Mouse (Mus musculus) monocyte, adult 2 months (primary cell): ENCODE data around the gene Ly6f.
"Not testable (repeated sequence)": the region's sequence is repeated elsewhere in the genome, so short reads cannot be mapped to it uniquely, and the experiment has no call there.

Experiments used
- DNase-seq, 2 experiments: peaks; one replicate each; pipeline ENCODE4 v3.0.0; 2022; ENCODE audit warnings: low spot score in 2 of 2, low read depth in 1 of 2

Ly6f gene

DNA sequence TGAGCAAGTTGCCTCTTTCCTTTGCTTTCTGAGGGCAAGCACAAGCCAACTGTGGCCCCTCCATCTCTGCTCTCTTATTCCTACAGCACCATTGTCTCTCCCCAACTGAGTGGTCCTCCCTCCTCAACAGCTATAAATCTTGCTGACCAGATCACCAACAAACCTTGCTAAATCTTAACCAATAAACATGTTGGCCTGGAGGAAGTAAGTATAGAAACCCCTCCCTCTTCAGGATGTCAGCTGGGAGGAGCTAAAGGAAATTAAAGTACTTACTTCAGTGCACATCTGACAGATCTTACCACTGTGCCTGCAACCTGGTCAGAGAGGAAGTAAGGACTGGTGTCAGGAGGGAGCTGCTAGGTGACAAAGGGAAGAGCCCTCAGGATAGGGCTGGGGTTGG is at the start of gene Ly6f:
Gene Ly6f, plus strand, starts transcription at position 301 of the 400 bp plus-strand sequence.
- DNase-seq: no peak

DNA sequence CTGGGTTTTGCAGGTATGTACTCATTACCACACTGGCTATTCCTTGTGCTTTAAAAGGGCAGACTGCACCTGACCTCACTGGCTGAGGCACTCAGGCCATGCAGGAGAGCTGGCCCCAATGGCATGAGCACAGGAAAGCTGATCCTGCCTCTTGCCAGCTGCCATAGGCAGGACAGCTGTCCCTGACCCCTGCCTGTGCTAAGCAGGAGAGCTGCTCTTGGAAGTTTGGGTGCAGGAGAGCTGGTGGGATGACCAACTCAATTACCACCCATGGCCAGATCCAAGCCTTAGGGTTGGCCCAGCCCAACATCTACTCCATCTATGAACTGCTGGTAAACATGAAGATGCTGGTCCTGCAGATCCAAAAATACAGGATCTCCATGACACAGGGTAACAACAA is 46.3 kb upstream of the Ly6f start:
- DNase-seq: no peak

DNA sequence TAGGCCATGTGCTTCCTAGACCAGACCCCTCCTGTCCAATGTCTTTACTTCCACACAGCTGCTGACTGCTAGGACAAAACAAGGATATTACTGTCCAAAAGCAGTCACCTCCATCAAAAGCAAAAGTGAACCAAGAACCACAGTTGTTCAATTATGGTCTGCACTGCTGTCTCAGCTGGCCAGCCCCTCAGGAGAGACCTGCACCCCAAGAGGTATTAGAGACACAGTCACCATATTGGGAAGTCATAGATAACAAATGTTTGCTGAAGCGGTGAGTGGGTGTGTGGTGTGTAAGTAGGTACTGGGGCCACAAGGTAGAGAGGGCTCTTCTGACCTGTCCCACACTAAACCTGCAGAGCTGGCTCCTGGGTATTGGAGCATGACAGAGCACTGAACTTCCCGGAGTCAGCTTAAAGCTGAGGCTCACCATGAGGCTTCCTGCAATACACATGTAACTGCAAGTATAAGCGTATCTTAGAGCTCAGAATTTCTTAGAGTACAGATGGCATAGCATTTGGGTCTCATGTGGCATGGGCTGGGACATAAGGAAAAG is 30.4 kb upstream of the Ly6f start:
- no peak for DNase-seq

DNA sequence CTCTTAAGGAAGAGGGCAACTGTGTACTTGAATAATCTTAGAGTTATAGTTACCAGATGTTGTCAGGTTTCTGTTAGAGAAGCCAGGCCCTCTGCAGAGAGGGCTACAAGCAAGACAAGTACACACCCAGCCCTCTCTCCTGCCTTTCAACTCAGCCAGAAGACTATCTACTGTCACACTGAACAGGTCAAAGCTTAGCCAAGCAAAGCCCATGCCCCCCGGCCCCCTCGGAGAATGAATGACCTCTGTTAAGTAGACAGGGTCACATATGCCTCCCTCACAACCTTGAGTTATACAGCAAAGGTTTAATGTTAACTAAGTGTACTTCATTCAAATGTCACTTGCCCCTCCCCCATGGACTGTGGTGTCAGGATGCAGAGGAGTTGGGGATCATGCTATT is 27.7 kb upstream of the Ly6f start:
- no peak for DNase-seq

DNA sequence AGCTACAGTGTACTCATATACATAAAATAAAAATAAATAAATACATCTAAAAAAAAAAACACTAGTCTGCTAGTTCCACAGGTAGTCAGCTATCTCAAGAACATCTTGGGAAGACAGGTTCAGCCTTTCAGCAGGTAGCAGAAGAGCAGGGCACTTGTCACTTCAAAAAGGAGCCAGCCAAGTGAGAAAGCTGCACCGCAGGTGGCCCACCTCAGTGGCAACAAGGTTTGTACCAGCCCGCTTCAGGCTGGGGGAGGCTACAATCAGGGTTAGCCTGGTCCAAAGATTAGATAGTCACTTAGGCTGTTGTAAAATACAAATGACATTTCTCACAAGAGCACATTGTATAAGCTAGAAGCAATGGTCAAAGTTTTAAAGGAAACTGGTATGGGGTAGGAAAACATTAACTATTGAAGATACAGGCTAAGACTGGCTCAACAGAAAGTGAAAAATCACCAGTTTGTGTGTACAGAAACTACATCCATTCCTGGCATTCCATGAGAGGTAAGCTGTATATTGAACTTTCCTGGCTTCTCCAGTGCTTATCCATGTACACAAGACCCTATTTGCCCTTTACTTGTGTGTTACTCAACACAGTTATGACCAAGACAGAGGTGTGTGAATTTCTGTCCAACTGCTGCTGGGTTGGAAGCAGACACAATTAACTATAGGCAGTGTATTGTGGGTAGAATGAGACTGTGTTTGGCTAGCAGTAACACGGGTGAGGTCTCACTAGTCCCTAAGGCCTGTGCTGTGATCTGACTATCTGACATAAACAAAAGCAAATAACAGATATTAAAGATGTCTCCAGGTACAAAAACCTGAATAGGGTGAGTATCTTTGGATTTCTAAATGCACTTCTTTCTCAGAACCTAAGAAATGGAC is 25.2 kb upstream of the Ly6f start:
- DNase-seq: no peak

DNA sequence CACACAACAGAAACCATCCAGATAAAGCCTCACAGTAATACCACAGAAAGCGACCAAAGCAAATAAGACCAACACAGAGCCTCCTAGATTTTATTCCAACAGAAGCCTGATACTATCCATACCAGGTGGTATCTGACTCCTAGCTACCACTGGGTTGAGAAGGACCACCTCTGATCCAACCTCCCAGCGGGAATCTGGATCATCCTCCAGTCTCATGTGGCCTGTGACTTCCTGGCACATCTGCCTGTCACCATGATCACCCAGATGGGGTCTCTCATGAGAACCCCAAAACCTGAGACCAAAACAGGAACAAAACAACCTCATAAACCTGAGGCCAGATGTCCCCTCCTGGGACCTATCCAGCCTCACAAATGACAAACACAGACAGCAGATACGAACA is 13.6 kb upstream of the Ly6f start:
- no peak for DNase-seq

DNA sequence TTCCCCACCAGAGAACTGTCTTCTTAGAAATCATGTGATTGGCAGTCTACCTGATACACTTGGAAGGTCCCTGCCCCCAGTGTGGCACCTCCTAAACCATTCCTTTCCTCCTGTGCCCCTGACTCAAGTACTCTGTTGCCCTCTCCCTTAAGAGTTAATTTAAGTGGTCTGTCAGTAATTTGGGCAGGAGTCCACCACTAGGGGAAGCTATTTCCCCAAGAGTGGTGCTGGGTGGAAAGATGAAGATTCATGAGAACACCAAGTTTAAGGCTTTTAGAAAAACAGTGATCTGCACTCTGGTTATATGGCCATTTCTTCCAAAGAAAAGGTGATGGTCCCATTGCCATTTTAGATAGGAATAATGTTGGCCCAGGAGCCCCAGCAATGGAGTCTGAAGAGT is 2.4 kb upstream of the Ly6f start:
- DNase-seq: no peak

DNA sequence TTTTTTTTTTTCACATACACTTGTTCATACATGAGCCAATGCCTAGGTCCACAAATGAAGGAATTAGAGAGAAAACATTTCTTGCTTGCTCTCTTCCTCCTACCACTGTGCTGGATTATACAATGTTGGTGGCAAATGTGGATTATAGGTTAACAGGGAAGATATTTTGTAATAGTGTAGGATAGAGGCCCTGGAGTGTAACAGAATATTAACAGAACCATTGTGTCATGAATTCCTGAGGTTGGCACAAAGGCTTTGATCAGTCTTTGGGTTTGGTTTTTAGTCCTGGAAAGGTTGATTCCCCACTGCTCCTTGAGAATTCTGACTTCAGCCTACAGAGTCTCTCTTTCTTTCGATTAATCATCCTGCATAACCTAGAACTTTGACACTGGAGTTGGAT is 1.6 kb upstream of the Ly6f start:
- no peak for DNase-seq

DNA sequence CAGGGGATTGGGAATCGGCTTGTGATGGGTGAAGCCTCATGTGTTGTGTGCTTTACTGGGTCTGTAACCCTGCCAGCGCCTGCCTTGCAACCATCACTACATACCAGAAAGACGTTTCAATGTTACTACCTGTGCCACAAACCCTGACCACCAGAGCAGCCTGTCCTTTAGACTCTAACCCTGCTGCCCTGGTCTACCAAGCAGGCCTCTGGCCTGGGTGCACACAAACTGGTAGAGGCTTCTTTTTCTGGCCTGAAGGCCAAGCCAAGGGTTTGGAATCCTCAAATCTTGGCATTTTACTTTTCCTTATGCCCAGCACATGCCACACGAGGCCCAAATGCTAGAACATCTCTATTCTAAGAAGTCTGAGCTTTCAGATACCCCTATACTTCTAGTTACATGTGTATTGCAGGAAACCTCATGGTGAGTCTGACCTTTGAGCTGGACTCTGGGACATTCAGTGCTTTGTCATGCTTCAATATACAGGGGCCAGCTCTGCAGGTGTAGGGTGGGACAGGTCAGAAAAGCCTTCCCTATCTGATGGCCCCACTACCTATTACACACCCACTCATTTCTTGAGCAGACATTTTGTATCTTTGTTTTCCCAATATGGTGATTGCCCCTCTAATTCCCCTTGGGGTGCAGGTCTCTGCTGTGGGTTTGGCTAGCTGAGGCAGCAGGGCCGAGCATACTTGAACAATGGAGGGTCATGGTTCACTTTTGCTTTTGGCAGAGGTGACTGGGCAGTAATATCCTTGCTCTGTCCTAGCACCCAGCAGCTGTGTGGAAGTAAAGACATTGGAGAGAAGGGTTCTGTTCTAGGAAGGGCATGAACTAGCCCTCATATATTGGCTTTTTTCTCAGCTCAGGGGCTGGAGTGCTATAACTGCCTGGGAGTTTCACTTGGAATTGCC is 952 bp downstream of the Ly6f start:
- DNase-seq: no peak

DNA sequence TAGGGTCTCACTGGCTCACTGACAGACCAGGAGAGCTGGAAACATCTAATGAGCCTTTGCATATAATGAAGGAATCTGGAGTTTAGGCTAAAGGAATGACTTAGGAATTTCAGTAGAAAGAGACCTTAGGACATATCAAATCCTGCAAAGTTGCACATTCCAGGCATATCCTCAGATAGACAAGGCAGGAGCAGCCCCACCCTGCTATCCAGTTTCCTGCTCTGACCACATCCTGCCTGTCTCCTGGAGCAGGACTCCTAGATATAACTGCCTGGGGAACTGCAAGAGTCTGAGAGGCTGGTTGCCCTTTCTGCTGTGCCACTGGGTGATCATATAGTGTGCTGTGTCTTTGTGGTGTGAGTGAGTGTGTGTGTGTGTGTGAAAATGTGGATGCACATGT is 1.9 kb downstream of the Ly6f start:
- DNase-seq: no peak

DNA sequence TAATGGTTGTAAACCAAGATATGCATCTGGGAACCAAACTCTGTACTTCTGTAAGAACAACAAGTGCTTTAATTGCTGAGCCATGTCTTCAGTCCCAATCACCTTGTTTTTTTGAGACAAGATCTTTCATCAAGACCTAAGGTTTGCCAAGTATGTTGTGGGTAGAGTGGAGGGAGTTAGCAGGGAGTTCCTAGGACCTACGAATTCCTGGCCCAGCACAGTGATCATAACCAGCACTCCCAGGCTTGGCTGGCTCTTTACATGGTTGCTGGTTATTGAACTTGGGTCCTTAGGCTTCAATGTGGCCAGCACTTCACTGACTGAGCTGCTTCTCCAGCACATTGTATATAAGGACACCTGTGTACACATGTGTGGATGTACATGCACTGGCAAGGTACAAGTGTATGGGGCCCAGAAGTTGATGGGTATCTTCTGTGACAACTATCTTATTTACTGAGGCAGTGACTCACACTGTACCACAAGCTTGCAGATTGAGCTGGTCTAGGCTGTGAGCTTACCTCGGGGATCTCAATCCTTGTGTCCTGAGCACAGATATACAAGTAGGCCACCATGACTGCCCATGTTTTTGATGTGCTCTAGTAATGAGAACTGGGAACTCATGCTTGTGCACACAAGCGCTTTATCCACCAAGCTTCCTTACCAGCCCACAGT is 2.6 kb downstream of the Ly6f start:
- no peak for DNase-seq

DNA sequence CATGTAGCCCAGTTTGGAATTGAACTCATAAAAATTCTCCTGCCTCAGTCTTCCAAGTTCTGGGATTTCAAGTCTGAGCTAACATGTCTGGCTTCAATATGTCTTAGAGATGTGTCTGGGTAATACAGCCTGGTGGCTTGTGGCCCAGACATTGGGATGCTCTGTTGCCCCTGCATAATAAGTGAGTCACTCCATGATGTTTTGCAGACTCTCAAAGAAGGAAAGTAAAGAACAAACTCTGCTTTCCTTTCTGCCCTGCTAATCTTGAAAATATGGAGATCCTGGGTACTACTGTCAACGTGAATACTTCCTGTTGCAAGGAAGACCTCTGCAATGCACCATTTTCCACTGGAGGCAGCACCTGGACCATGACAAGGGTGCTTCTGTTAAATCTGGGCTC is 3.2 kb downstream of the Ly6f start:
- DNase-seq: no peak

DNA sequence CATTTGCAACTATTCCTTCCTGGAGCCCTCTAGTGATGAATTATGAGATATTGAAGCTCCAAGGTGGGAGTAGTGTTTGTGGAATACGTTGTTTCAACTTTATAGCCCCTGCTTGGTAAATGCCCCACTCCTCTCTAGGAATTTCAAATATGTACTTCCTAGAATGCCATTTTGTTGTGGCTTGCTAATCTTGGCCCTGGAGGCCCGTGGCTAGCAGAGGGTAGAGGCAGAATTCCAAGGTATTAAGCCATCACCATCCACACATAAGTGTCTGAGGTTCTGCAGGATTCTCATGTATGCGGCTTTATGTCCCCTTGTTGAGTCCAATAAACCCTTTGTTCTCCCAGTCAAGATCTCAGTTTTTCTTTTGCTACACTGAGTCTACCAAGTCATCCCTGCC is 3.7 kb downstream of the Ly6f start:
- DNase-seq: no peak

DNA sequence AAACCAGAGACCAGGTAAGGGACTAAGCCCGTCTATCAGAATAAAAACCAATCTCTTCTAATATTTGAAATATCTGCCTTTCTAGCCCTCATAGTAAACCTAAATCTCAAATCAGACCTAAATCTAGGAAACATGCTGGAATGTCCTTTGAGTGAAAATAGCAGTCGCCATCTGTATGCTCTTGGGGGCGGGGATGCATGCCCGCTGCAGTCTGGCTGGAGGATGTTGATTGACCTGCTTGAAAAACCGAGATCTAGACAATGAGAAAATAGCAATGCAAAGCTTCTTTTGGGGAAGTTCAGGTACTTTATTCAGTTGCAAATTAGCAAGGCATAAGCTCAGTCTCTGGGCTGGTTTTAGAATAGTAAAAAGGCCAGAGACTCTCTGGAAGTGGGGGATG is 13.8 kb downstream of the Ly6f start:
- DNase-seq: not testable (repeated sequence)

DNA sequence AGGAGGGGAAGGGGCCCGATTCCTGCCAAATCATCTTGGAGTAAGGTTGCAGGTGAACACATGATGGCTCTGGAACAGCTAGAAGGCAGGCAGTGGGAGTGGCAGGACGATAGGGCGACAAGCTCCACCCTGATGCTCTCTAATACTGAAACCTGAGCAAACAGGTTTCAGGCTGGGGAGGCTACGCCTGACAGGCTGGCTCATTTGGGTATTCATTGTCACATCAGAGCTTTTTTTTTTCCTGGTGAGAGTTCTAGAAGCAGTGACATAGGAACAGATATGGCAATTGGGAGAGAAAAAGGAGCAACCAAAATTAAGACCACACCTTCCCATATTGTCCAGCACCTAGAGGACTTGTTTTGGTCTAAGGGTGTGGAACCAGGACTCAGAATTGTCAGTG is 18.3 kb downstream of the Ly6f start:
- not testable (repeated sequence) for DNase-seq

DNA sequence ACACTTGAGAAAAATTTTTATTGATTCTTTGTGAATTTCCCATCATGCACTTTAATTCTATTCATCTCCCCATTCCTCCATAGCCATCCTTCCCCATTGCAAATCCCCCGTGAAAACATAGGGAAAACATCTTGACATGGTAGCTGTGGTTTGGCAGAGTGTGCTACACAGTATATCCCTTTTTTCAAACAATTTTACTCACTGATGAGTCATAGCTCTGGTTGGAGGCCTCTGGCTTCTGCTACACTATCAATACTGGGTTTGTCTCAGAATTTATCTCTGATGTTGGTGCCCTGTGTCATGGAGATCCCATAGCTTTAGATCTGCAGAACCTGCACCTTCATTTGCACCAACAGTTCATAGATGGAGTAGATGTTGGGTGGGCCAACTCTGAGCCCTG is 24.2 kb downstream of the Ly6f start:
- DNase-seq: no peak

DNA sequence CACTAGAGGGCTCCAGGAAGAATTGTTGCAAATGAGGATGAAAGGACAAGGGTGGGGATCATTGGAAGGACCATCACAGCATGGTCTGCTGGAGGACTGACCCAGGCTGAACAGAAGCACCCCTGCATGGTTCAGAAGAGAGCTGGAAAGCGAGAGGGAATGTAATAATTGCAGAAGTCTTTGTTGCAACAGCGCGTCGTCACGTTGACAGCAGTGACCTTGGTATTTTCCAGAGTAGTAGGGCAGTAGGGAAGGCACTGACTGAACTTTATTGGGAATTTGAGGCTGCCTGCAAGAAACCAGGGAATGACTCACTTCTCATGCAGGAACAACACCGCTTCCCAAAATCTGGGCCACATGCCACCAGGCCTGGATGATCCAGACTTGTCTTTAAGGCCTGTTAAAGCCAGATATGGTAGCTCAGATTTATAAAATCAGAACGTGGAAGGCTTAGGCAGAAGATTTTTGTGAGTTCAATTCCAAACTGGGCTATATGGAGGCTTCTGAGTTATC is 25.7 kb downstream of the Ly6f start:
- no peak for DNase-seq

DNA sequence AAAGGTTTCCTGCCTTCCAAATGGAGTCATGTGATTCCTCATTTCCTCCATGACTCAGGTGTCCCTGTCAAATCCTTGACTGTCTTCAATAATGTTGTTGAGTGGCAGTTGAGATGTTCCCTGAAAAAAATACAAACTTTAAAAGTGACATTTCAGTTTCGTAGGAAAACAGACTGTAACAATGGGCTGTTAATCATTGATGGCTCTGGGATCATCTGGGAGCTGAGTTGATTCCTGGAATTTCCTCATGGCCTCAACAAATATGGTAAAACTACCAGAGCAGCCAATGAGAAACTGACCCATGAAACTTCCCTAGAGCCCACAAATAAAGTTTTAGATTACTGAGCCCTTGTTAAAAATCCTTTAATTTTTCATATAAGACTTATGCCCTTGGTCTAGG is 37.9 kb downstream of the Ly6f start:
- DNase-seq: no peak

DNA sequence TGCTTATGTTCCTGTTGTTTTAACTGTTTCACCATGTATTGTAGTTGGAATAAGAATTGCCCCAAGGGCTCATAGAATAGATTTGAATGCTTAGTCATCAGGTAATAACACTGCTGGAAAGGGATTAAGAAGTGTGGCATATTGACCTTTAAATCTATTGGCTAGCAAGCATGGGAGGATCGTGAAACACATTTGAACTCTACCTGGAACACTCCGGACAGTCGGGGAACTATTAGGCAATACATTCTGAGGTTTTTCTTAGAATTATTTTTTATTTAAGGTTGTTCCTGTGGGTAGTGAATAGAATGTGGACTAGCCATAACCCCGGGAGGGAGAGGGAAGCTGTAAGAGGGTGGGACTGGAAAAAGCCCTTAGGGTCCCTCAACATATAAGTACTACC is 41.0 kb downstream of the Ly6f start:
- no peak for DNase-seq

DNA sequence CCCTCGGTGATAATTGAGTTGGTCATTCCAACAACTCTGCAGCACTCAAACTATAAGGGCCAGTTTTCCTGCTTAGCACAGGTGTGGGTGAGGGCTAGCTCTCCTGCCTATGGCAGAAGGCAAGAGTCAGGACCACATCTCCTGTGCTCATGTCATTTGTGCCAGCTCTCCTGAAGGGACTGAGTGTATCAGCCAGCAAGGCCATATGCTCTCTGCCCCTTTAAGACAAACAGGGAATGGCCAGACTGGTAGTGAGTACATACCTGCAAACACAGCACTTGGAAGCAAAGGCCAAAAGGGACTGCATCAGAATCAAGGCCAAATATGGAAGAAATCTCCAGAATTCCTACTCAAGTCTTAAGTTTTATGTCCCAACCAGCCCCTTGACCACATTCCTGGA is 41.7 kb downstream of the Ly6f start:
- no peak for DNase-seq

DNA sequence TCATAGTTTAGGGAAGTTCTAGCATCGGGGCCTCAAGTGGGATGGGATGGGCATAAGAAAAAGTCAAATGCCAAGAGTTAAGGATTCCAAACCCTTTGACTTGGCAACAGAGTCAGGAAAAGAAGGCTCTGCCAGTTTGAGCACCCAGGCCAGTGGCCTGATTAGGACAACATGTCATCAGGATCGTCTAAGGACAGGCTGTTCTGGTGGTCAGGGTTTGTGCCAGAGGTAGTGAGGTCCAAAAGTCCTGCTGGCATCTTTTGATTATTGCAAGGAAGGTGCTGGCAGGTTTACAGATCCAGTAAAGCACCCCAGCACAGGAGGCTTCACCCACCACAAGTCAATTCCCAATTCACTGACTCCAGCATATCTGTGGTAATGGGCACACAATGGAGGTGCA is 46.2 kb downstream of the Ly6f start:
- no peak for DNase-seq
